Mouse (Mus musculus): ENCODE measurements around the gene Ccar1. TPM values are rescaled to one million over a fixed set of nuclear protein-coding genes. Genes with fewer than 3 reads are reported as not detected.
"Not testable (repeated sequence)": the region's sequence is repeated elsewhere in the genome, so short reads cannot be mapped to it uniquely, and the experiment has no call there.

Ccar1 gene
- polyA plus RNA-seq, 1 experiment from 2014 or later: 178 TPM

GRCm38 (mm10) chr10:62739961-62740737, 51.9 kb downstream of the Ccar1 start:
- Histone ChIP-seq H3K9me3 (ENCODE audit: control insufficient read depth, low read length) (no peaks in the 10 kb centered on the region), H3K4me1 (ENCODE audit: control insufficient read depth, insufficient read depth, low read length) (no peaks in the 10 kb centered on the region), H3K27me3 (ENCODE audit: control insufficient read depth, insufficient read depth, low read length) (no peaks in the 10 kb centered on the region), H3K9ac (ENCODE audit: low read depth, low read length) (no peak overlapping the region), H3K4me2 (replicated peaks; ENCODE audit: low read depth, low read length) (no peak overlapping the region), H3K4me3 (ENCODE audit: low read length) (no peak overlapping the region), H3K27ac (ENCODE audit: low read depth, low read length) (no peak overlapping the region), H3K36me3 (ENCODE audit: control insufficient read depth, insufficient read depth, low read length) (peaks cover 38% of the 10 kb centered on the region)
- 91% methylated on average over 4 of the region's 4 CpGs for WGBS
- ATAC-seq (ENCODE audit: low FRiP score, low TSS enrichment): no peak

- H3K9me3 ChIP-seq (ENCODE audit: control insufficient read depth, low read length): no peaks in the 10 kb centered on the region
- H3K4me2 ChIP-seq (replicated peaks; ENCODE audit: low read depth, low read length): no peak overlapping the region
- H3K36me3 ChIP-seq (ENCODE audit: control insufficient read depth, insufficient read depth, low read length): peaks cover 15% of the 10 kb centered on the region
- ATAC-seq (ENCODE audit: low FRiP score, low TSS enrichment): peak; percentile 60; the same call in 1 of the 2 replicates
- no peak overlapping the region for H3K4me3 ChIP-seq (ENCODE audit: low read length)
- H3K27me3 ChIP-seq (ENCODE audit: control insufficient read depth, insufficient read depth, low read length): no peaks in the 10 kb centered on the region
- H3K27ac ChIP-seq (ENCODE audit: low read depth, low read length): no peak overlapping the region
- WGBS: 25% methylated on average over 4 of the region's 4 CpGs
- no peaks in the 10 kb centered on the region for H3K4me1 ChIP-seq (ENCODE audit: control insufficient read depth, insufficient read depth, low read length)
- no peak overlapping the region; the same call in 1 of the 2 replicates for H3K9ac ChIP-seq (ENCODE audit: low read depth, low read length)
Measured at GRCm38 (mm10) chr10:62736965-62737688, 55.0 kb downstream of the Ccar1 start.

- 62% methylated on average over 10 of the region's 10 CpGs for WGBS
- Histone ChIP-seq H3K4me3 (ENCODE audit: low read length) (no peak overlapping the region), H3K27me3 (ENCODE audit: control insufficient read depth, insufficient read depth, low read length) (0 out of 2 replicates have a peak, but pooled peaks cover 2% of the 10 kb centered on the region), H3K9me3 (ENCODE audit: control insufficient read depth, low read length) (no peaks in the 10 kb centered on the region), H3K27ac (ENCODE audit: low read depth, low read length) (no peak overlapping the region), H3K4me1 (ENCODE audit: control insufficient read depth, insufficient read depth, low read length) (peaks cover 5% of the 10 kb centered on the region; the same call in 1 of the 2 replicates), H3K4me2 (replicated peaks; ENCODE audit: low read depth, low read length) (no peak overlapping the region), H3K36me3 (ENCODE audit: control insufficient read depth, insufficient read depth, low read length) (no peaks in the 10 kb centered on the region), H3K9ac (ENCODE audit: low read depth, low read length) (no peak overlapping the region)
- no peak for ATAC-seq (ENCODE audit: low FRiP score, low TSS enrichment)
Measured at GRCm38 (mm10) chr10:62730826-62731225, 61.3 kb downstream of the Ccar1 start.

GRCm38 (mm10) chr10:62725771-62726687, 66.1 kb downstream of the Ccar1 start, which contains the start of gene Stox1:
Stox1 (minus strand) TSS chr10:62726128.
- Histone ChIP-seq H3K4me3 (ENCODE audit: low read length) (peak within 1 kb of the TSS; percentile 83), H3K27ac (ENCODE audit: low read depth, low read length) (no peak within 1 kb of the TSS), H3K9me3 (ENCODE audit: control insufficient read depth, low read length) (no peaks in the 10 kb centered on the region), H3K27me3 (ENCODE audit: control insufficient read depth, insufficient read depth, low read length) (0 out of 2 replicates have a peak, but pooled peaks cover 2% of the 10 kb centered on the region), H3K36me3 (ENCODE audit: control insufficient read depth, insufficient read depth, low read length) (no peaks in the 10 kb centered on the region), H3K4me1 (ENCODE audit: control insufficient read depth, insufficient read depth, low read length) (peaks cover 5% of the 10 kb centered on the region; the same call in 1 of the 2 replicates), H3K4me2 (replicated peaks; ENCODE audit: low read depth, low read length) (peak within 1 kb of the TSS; percentile 93), H3K9ac (ENCODE audit: low read depth, low read length) (peak within 1 kb of the TSS; percentile 68)
- 1% methylated on average over 60 of the region's 85 CpGs for WGBS
- peak; percentile 84 for ATAC-seq (ENCODE audit: low FRiP score, low TSS enrichment)

- ATAC-seq (ENCODE audit: low FRiP score, low TSS enrichment): no peak; the same call in 1 of the 2 replicates
- Histone ChIP-seq H3K4me2 (replicated peaks; ENCODE audit: low read depth, low read length) (peak overlapping the region; percentile 93; the same call in 1 of the 2 replicates), H3K4me1 (ENCODE audit: control insufficient read depth, insufficient read depth, low read length) (peaks cover 5% of the 10 kb centered on the region; the same call in 1 of the 2 replicates), H3K27ac (ENCODE audit: low read depth, low read length) (no peak overlapping the region), H3K36me3 (ENCODE audit: control insufficient read depth, insufficient read depth, low read length) (no peaks in the 10 kb centered on the region), H3K4me3 (ENCODE audit: low read length) (peak overlapping the region; percentile 83; the same call in 1 of the 2 replicates), H3K27me3 (ENCODE audit: control insufficient read depth, insufficient read depth, low read length) (0 out of 2 replicates have a peak, but pooled peaks cover 2% of the 10 kb centered on the region), H3K9ac (ENCODE audit: low read depth, low read length) (no peak overlapping the region), H3K9me3 (ENCODE audit: control insufficient read depth, low read length) (no peaks in the 10 kb centered on the region)
- 4% methylated on average over 7 of the region's 7 CpGs for whole genome bisulfite sequencing
Measured at GRCm38 (mm10) chr10:62724936-62725335, 67.2 kb downstream of the Ccar1 start.

- no peak overlapping the region for H3K27ac ChIP-seq (ENCODE audit: low read depth, low read length)
- H3K9ac ChIP-seq (ENCODE audit: low read depth, low read length): no peak overlapping the region
- H3K36me3 ChIP-seq (ENCODE audit: control insufficient read depth, insufficient read depth, low read length): no peaks in the 10 kb centered on the region
- ATAC-seq (ENCODE audit: low FRiP score, low TSS enrichment): no peak
- H3K4me3 ChIP-seq (ENCODE audit: low read length): no peak overlapping the region
- H3K4me1 ChIP-seq (ENCODE audit: control insufficient read depth, insufficient read depth, low read length): peaks cover 5% of the 10 kb centered on the region; the same call in 1 of the 2 replicates
- no peak overlapping the region for H3K4me2 ChIP-seq (replicated peaks; ENCODE audit: low read depth, low read length)
- H3K9me3 ChIP-seq (ENCODE audit: control insufficient read depth, low read length): no peaks in the 10 kb centered on the region
- H3K27me3 ChIP-seq (ENCODE audit: control insufficient read depth, insufficient read depth, low read length): 0 out of 2 replicates have a peak, but pooled peaks cover 2% of the 10 kb centered on the region
- 26% methylated on average over 4 of the region's 4 CpGs for WGBS
Measured at GRCm38 (mm10) chr10:62722701-62723100, 69.4 kb downstream of the Ccar1 start.

GRCm38 (mm10) chr10:62720574-62720973, 71.5 kb downstream of the Ccar1 start:
- not testable (repeated sequence) for H3K4me3 ChIP-seq (ENCODE audit: low read length); H3K36me3 ChIP-seq (ENCODE audit: control insufficient read depth, insufficient read depth, low read length); H3K27me3 ChIP-seq (ENCODE audit: control insufficient read depth, insufficient read depth, low read length); H3K9ac ChIP-seq (ENCODE audit: low read depth, low read length); H3K4me2 ChIP-seq (replicated peaks; ENCODE audit: low read depth, low read length); H3K27ac ChIP-seq (ENCODE audit: low read depth, low read length); H3K4me1 ChIP-seq (ENCODE audit: control insufficient read depth, insufficient read depth, low read length); ATAC-seq (ENCODE audit: low FRiP score, low TSS enrichment); H3K9me3 ChIP-seq (ENCODE audit: control insufficient read depth, low read length)
- 88% methylated on average over 7 of the region's 8 CpGs for WGBS

GRCm38 (mm10) chr10:62713457-62713856, 78.6 kb downstream of the Ccar1 start:
- peak; percentile 52; the same call in 1 of the 2 replicates for ATAC-seq (ENCODE audit: low FRiP score, low TSS enrichment)
- no peak overlapping the region for H3K4me3 ChIP-seq (ENCODE audit: low read length)
- no peaks in the 10 kb centered on the region for H3K4me1 ChIP-seq (ENCODE audit: control insufficient read depth, insufficient read depth, low read length)
- WGBS: 39% methylated on average over 10 of the region's 10 CpGs
- H3K4me2 ChIP-seq (replicated peaks; ENCODE audit: low read depth, low read length): no peak overlapping the region
- H3K9ac ChIP-seq (ENCODE audit: low read depth, low read length): no peak overlapping the region
- no peak overlapping the region for H3K27ac ChIP-seq (ENCODE audit: low read depth, low read length)
- no peaks in the 10 kb centered on the region for H3K27me3 ChIP-seq (ENCODE audit: control insufficient read depth, insufficient read depth, low read length)
- no peaks in the 10 kb centered on the region for H3K36me3 ChIP-seq (ENCODE audit: control insufficient read depth, insufficient read depth, low read length)
- H3K9me3 ChIP-seq (ENCODE audit: control insufficient read depth, low read length): no peaks in the 10 kb centered on the region

All from kidney, embryonic 14.5 days (tissue).